Mouse (Mus musculus) gastrocnemius, adult 2 months (tissue): ENCODE results near the gene Crxos. TPM values are rescaled to one million over a fixed set of nuclear protein-coding genes. Genes with fewer than 3 reads are reported as not detected.
A peak's percentile ranks its signal among the peaks of the same experiment; 100 is the strongest.

Experiments
- DNase-seq: peaks from one replicate; pipeline ENCODE4 v3.0.0; 2022
- H3K27ac ChIP-seq: fragments of 200-600 bp; 2 replicates; pipeline ENCODE4 v1.8.1; 2022; ENCODE audit warnings: mild to moderate bottlenecking
- H3K4me3 ChIP-seq: fragments of 200-600 bp; 2 replicates; pipeline ENCODE4 v1.8.1; 2022; ENCODE audit warnings: mild to moderate bottlenecking, moderate library complexity
- CTCF ChIP-seq: fragments of 200-600 bp; IDR thresholded peaks from 2 replicates; pipeline ENCODE4 v1.8.1; 2022; ENCODE audit warnings: antibody characterized with exemption, mild to moderate bottlenecking, moderate library complexity
- intact Hi-C: fragments of 180-260 bp; cut with DNase I; formaldehyde crosslinking; loops from one replicate; pipeline ENCODE4 v1.15.1; 2025
- total RNA-seq, 2 experiments: library from RNA; stranded (reverse); gene quantifications; 2 replicates each; pipeline ENCODE4 v1.2.3; 2021

The Crxos gene
- total RNA-seq, 2 experiments from 2014 or later, result not detected

DNA sequence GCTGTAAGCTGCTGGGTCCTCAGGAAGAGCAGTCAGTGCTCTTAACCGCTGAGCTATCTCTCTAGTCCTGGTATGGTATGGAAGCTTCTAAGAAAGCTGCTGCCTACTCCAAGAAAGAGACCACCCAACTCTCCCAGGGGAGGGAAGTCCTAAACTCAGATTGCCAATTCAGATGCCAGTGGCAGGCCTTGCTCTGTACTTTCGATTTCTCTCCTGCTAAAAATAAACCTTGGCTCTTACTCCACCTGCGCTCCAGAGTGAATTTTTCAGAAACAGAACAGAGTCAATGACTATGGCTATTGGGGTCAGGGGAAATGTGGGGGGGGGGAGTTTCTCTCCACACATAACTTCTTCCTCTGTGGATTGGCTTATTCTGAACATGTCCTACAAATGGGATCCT, 49.2 kb downstream of the Crxos start:
- intact Hi-C loops, result loop anchor here (2.0 to 5.0 kb wide), 2 partner anchors 35 to 116 kb away; partner anchors contain the start of genes Bicra and Ehd2
- Histone ChIP-seq H3K4me3 (peak overlapping the region; percentile 53), H3K27ac (peak overlapping the region; percentile 83)
- no peak for DNase-seq
- TF ChIP-seq CTCF, result no peak

- DNase-seq, result peak; percentile 75
- H3K4me3 ChIP-seq, result peak overlapping the region; percentile 43
- H3K27ac ChIP-seq, result peak overlapping the region; percentile 83
- TF ChIP-seq CTCF, result no peak
- intact Hi-C loops, result loop anchor here (1.0 to 5.0 kb wide), 2 partner anchors 29 to 114 kb away; partner anchors contain the start of gene Bicra
Observed at GRCm38 (mm10) chr7:15933437-15934359, 51.3 kb downstream of the Crxos start.

- intact Hi-C loops, result no loop called here
- DNase-seq, result no peak
- Histone ChIP-seq H3K27ac (no peak overlapping the region), H3K4me3 (no peak overlapping the region)
- TF ChIP-seq CTCF, result no peak
Observed at GRCm38 (mm10) chr7:15937491-15937890, 55.1 kb downstream of the Crxos start.

- no peak for TF ChIP-seq CTCF
- Histone ChIP-seq H3K27ac (no peak overlapping the region), H3K4me3 (no peak overlapping the region)
- DNase-seq, result no peak
- intact Hi-C loops, result no loop called here
Observed at GRCm38 (mm10) chr7:15938621-15939020, 56.2 kb downstream of the Crxos start.

GRCm38 (mm10) chr7:15944311-15944710, 61.9 kb downstream of the Crxos start:
- TF ChIP-seq CTCF, result no peak
- intact Hi-C loops, result no loop called here
- H3K4me3 ChIP-seq, result peak overlapping the region; percentile 90

GRCm38 (mm10) chr7:15945211-15945610, 62.8 kb downstream of the Crxos start:
- H3K4me3 ChIP-seq, result peak overlapping the region; percentile 90
- intact Hi-C loops, result no loop called here
- peak overlapping the region; percentile 100 for H3K27ac ChIP-seq
- no peak for TF ChIP-seq CTCF
- DNase-seq, result no peak

More at GRCm38 (mm10) chr7:15944311-15944710, 61.9 kb downstream of the Crxos start:
- no peak for DNase-seq
- no peak overlapping the region for H3K27ac ChIP-seq

DNA sequence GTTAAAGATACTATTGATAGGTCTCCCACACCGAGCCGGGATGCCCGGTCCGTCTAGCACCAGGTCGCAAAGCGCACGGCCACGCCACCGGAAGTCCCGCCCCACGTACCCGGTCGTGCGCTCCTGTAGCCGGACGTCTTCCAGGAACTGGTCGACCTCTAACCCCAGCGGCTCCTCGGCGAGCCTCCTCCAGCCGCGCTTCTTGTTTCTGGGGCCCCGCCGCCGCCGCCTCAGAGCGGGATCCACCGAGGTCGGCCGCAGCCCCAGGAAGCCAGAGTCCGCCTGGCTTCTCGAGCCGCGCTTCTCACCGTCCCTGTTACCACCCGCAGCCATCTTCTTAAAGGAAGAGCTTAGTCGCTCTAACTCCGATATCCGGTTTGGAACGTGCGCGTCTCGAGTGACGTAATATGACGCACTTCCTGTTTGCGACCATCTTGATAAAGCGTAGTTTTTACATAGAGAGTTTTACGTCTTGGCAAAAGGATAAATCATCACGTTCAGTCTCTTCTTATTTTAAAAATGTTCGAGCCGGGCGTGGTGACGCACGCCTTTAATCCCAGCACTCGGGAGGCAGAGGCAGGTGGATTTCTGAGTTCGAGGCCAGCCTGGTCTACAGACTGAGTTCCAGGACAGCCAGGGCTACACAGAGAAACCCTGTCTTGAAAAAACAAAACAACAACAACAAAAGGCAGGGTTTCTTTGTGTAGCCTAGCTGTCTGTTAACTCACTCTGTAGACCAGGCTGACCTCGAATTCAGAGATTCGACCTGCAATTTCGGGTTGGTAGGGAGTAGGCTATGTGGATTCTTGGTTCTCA, 63.5 kb downstream of the Crxos start, which contains the start of gene Nop53:
Nop53 (minus strand) TSS at position 354 of the 816 bp plus-strand sequence.
- peak within 1 kb of the TSS; percentile 100 for H3K27ac ChIP-seq
- peak within 1 kb of the TSS; percentile 90 for H3K4me3 ChIP-seq
- intact Hi-C loops, result no loop called here
- DNase-seq, result peak; percentile 95
- TF ChIP-seq CTCF, result no peak

DNA sequence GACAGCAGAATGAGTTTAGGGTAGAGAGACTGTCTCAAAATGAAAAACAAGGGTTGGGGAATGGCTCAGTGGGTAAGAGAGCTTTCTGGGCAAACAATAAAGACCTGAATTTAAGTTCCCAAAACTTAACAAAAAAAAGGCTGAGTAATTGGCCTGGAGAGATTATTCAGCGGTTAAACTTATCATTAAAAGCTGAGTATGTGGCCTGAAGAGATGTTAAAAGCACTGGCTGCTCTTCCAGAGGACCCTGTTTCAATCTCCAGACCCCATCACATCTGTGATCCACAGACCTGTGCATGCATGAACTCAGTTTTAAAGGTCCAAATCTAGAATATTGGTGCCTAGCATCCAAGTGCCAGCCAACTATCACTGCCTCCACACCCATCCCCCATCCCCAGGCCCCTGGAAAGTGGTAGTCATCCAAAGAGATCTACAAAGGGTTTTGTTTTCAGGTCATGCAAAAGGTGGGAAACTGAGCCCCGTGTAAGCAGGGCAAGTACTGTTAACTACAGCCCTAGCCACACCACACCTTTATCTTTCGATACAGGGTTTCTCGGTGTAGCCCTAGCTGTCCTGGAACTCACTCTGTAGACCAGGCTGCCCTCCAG, 65.3 kb downstream of the Crxos start:
- Histone ChIP-seq H3K4me3 (peak overlapping the region; percentile 62), H3K27ac (peak overlapping the region; percentile 100)
- intact Hi-C loops, result loop anchor here (1.0 kb wide), 1 partner anchor 20 kb away; the partner anchor contains the start of gene Ehd2
- no peak for TF ChIP-seq CTCF
- DNase-seq, result no peak

DNA sequence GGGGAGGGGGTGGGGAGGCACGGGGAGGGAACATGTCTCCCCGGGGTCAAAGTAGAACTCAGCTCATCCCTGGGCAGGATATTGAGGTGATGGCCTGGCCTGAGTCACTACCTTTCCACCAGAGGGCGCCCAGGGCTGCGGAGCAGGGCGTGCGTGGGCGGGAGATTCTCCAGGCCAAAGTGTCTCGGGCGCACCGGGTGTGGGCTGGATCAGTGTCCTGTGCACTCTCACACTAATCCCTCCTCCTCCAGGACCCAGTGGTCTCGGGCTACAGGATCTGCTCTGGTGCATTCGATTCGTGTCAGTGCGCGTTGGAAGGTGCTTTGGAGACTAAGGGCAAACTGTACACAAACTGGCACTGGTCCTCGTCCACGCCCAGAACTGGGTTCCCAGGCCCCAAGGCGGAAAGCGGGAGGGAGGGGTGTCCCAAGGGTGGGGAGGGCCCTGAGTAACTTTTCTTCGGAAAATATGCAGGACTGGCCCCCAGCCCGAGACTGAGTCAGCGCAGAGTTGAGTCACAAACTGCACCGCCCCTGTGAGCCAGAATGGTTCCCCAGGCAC, 66.0 kb downstream of the Crxos start:
- intact Hi-C loops, result loop anchor here (1.0 kb wide), 1 partner anchor 19 kb away; the partner anchor contains the start of gene Ehd2
- peak; percentile 94 for DNase-seq
- Histone ChIP-seq H3K27ac (peak overlapping the region; percentile 100), H3K4me3 (peak overlapping the region; percentile 62)
- peak; percentile 85 for TF ChIP-seq CTCF

GRCm38 (mm10) chr7:15949216-15949790, 66.9 kb downstream of the Crxos start:
- DNase-seq, result no peak
- Histone ChIP-seq H3K27ac (peak overlapping the region; percentile 100), H3K4me3 (peak overlapping the region; percentile 62)
- TF ChIP-seq CTCF, result no peak
- intact Hi-C loops, result no loop called here

- TF ChIP-seq CTCF, result no peak
- Histone ChIP-seq H3K27ac (peak overlapping the region; percentile 100), H3K4me3 (peak overlapping the region; percentile 17; the same call in 1 of the 2 replicates)
- no peak for DNase-seq
- intact Hi-C loops, result no loop called here
Observed at GRCm38 (mm10) chr7:15950008-15950407, 67.6 kb downstream of the Crxos start.
